Mouse (Mus musculus) left cerebral cortex, postnatal 25 days (tissue): ENCODE measurements around the gene Rgs3. TPM values are rescaled to one million over a fixed set of nuclear protein-coding genes. Genes with fewer than 3 reads are reported as not detected.

ENCODE experiments used
- DNase-seq, 2 experiments: peaks; one replicate each; pipeline ENCODE4 v3.0.0; 2022; ENCODE audit warnings: low spot score in 2 of 2, mixed read lengths in 1 of 2
- intact Hi-C: fragments of 180-260 bp; cut with DNase I; formaldehyde crosslinking; loops from one replicate; pipeline ENCODE4 v1.15.1; 2025
- total RNA-seq, 2 experiments: library from RNA; stranded (reverse); gene quantifications; 2 replicates each; pipeline ENCODE4 v1.2.3; 2021

Gene Rgs3
- total RNA-seq, 2 experiments from 2014 or later, result 24.1 to 27.4 TPM

DNA sequence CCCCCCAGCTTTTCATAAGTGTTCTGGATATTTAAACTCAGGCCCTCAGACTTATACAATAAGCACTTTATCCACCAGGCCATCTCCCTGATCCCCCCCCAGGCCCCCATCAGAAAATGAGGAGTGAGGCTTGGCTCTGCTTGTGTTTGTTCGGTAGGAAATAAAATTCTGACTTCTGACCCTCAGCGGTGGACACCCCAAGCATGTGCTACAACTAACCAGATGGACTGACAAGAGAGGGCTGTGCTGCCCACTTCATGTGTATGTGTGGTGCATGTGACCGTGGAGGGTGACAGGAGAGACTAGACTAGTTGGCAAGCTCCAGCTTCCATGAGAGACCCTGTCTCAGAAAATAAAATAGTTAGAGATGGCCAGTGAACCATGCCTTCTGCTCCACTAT lies 171.2 kb downstream of the Rgs3 start:
- DNase-seq, result no peak
- intact Hi-C loops, result no loop called here

- DNase-seq, result peak in 1 of 2 experiments; percentile 57
- intact Hi-C loops, result no loop called here
These were observed 171.9 kb downstream of the Rgs3 start for GRCm38 (mm10) chr4:62731531-62732063.

GRCm38 (mm10) chr4:62732096-62732495 lies 172.4 kb downstream of the Rgs3 start:
- intact Hi-C loops, result no loop called here
- no peak for DNase-seq

- intact Hi-C loops, result no loop called here
- DNase-seq, result no peak
These were observed 173.2 kb downstream of the Rgs3 start for GRCm38 (mm10) chr4:62732840-62733239.

- no peak for DNase-seq
- intact Hi-C loops, result no loop called here
These were observed 174.3 kb downstream of the Rgs3 start for GRCm38 (mm10) chr4:62733938-62734337.

DNA sequence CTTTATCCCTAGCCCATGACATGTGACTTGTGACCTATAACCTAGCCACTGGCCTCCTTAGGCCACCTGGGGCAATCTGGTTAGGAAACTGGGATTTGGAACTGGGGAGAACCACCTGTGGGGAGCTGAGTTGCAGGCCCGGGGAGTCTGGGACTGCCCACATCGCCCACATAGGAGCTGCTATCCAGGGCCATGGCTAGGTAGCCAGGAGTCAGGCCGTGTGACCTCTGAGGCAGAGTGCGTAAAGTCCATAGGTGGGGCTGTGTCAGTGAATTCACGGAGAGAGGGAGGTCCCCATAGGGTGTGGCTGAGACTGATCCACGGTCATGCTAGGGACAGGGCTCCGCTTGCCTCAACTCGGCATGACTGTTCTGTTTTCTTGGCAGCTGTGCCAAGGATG lies 175.6 kb downstream of the Rgs3 start:
- intact Hi-C loops, result no loop called here
- no peak for DNase-seq

GRCm38 (mm10) chr4:62735878-62736277 lies 176.2 kb downstream of the Rgs3 start:
- intact Hi-C loops, result no loop called here
- DNase-seq, result no peak

GRCm38 (mm10) chr4:62736421-62736820 lies 176.8 kb downstream of the Rgs3 start:
- DNase-seq, result no peak
- intact Hi-C loops, result no loop called here

DNA sequence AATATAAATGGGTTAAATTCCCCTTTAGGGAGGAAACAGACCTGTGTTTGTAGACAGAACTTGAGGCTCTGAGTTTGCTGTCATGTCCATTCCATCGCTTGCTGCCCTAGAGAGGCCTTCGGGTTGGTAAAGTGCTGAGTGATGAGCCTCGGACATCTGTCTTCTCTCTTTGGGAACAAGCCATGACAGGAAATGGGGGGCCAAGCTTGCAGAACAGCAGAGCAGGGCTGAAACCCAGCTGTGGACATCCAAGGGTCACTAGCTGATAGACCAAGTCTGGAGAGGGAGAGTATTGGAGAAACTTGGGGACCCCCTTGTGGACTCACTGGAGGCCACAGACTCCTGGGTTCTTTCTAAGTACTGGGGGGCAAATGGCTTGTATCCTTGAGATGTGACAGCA lies 177.3 kb downstream of the Rgs3 start:
- intact Hi-C loops, result no loop called here
- no peak for DNase-seq

DNA sequence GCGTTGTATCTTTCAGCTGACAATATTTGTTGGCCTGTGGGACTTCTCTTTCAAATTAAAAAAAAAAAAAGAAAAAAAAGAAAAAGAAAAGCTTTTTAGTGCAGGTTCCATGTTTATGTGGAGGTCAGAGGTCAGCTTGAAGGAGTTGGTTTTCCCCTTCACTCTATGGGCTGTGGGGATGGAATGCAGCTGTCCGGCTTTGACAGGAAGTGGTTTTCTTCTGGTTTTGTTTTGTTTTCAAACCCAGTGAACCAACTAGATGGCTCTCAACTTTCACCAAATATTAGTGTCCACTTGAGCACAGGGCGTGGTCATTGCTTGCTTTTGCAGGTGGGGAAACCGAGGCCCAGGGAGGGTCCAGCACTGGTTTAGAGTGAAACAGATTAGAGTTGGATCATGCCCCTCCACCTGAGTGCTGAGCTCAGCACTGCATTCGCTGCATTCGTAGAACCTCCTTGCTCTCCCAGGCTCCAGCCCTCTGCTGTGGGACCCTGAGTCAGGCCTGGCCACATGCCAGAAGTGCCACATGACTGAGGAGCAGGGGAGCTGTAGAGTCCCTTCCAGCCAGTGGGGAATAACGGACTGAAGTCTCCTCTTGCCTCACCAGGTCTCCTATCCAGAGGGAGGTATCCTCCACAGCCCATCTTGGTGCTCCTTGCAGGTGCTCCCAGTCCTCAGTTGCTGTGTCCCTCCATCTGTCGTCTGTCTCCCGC lies 178.5 kb downstream of the Rgs3 start:
- intact Hi-C loops, result no loop called here

DNA sequence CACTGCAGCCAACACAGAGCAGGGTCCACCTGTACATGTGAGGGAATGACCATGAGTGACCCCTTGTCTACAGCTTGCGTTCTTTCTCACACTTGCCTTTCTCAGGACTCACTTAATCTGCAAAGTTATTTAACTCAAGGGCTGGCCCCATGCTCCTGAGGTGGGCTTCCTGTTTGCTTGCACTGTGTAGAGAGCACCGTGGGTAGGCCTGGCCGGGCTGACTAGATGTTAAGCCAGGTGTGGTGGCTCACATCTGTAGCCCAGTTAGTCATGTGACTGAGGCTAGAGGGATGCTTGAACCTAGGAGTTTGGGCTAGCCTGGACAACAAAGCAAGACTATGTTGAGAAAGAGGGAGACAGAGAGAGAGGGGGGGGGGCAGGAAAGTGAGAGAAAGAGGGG lies 179.3 kb downstream of the Rgs3 start:
- intact Hi-C loops, result no loop called here
- no peak for DNase-seq

More for the DNA sequence above, 178.5 kb downstream of the Rgs3 start:
- DNase-seq, result no peak

- intact Hi-C loops, result no loop called here
- peak in 1 of 2 experiments; percentile 40 for DNase-seq
These were observed 179.9 kb downstream of the Rgs3 start for GRCm38 (mm10) chr4:62739591-62739990.

- no peak for DNase-seq
- intact Hi-C loops, result no loop called here
These were observed 180.8 kb downstream of the Rgs3 start for GRCm38 (mm10) chr4:62740282-62741054.

DNA sequence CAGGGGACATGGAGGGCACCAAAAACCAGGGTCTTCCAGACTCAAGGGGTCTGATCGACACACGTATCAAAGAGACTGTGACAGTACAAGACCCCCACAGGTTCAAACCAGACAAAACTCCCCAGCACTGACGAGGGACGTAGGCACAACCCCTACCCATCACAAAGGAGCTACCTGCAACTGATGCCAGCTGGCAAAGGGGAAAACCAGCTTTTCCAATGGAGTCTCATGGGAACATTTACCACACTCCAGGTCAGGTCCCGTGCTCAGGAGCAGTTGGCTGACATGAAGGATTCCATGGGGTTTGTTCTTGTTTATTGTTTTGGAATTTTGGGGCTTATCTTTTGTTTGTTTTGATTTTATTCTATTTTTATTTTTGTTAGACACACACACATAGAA lies 181.4 kb downstream of the Rgs3 start:
- intact Hi-C loops, result no loop called here

GRCm38 (mm10) chr4:62741601-62742000 lies 182.0 kb downstream of the Rgs3 start:
- intact Hi-C loops, result no loop called here
- no peak for DNase-seq

More for the DNA sequence above, 181.4 kb downstream of the Rgs3 start:
- DNase-seq, result no peak

- intact Hi-C loops, result no loop called here
- DNase-seq, result no peak
These were observed 183.5 kb downstream of the Rgs3 start for GRCm38 (mm10) chr4:62742885-62743760.

DNA sequence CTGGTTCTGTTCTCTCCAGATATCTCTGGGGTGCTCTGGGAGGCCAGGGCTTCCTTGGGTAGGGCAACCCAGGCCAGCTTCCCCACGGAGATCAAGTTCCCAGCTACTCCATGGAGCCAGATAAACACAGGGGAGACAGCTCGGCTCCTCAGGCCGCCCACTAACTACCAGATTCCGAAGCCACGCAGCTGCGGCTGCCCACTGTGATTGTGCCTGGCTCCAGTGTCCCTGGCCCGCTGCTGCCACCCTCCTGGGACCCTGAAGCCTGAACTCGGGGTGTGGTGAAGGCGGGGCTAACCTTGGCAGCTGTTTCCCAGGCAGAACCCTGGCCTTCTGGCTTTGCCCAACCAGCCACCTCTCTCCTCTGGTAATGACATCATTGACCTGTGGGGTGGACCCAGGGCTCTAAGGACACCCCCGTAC lies 184.9 kb downstream of the Rgs3 start:
- intact Hi-C loops, result no loop called here

DNA sequence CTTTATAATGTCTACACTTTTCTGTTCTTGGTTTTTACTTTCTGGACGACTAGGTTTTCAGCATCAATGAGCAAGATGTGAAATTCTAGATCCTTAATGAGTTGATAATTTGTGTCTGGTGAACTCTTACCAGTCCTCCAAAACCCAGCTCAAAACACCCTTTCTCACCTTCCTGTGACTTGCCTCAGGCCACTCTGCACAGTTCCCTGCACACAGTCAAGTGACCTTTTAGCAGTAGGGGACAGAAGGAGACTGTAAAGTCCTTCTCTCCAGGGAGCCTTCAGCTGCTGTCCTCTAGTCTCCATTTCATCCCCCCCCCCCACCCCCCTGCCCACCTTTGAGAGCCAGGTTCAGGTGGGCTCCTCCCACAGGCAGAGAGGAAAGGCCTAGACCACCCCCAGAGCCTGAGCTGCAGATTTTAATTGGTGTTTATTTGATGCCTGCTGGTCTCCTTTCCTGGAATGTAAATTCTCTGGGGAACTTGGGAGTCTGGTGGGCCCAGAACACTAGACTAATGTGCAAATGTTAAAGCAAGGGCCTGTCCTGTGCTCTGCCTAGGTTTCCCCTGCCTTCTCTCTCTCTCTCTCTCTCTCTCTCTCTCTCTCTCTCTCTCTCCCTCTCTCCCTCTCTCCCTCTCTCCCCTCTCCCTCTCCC lies 185.5 kb downstream of the Rgs3 start:
- DNase-seq, result no peak
- intact Hi-C loops, result no loop called here

More for the DNA sequence above, 184.9 kb downstream of the Rgs3 start:
- no peak for DNase-seq
